Mouse (Mus musculus) bone marrow, adult 2 months (tissue): Measurements from ENCODE around the gene Hpse. TPM values are rescaled to one million over a fixed set of nuclear protein-coding genes. Genes with fewer than 3 reads are reported as not detected.
A peak's percentile ranks its signal among the peaks of the same experiment; 100 is the strongest.

ENCODE experiments used
- H3K27ac ChIP-seq: fragments of 200-500 bp; 2 replicates; pipeline ENCODE4 v1.5.1; 2012; ENCODE audit warnings: low read depth, mild to moderate bottlenecking, control low read depth, inconsistent platforms, low read length; ENCODE audit not compliant: control insufficient read depth, poor library complexity, insufficient read depth
- H3K4me1 ChIP-seq: fragments of 200-500 bp; 2 replicates; pipeline ENCODE4 v1.6.1; 2011; ENCODE audit warnings: low read length; ENCODE audit not compliant: control insufficient read depth, insufficient read depth
- H3K4me3 ChIP-seq: fragments of 200-500 bp; replicated peaks from 2 replicates; pipeline ENCODE3; 2011; ENCODE audit warnings: mild to moderate bottlenecking, low read depth, low read length, control low read depth; ENCODE audit not compliant: control insufficient read depth
- CTCF ChIP-seq: fragments of 200-500 bp; IDR thresholded peaks from 2 replicates; pipeline ENCODE4 v1.5.1; 2011; ENCODE audit warnings: low read length, control low read depth; ENCODE audit not compliant: control insufficient read depth, insufficient read depth
- POLR2A ChIP-seq: fragments of 200-500 bp; IDR thresholded peaks from 2 replicates; pipeline ENCODE4 v1.6.1; 2011; ENCODE audit warnings: low read depth, mild to moderate bottlenecking, control low read depth, low read length, borderline replicate concordance; ENCODE audit not compliant: control insufficient read depth
- WGBS: fragments of 180-500 bp; shearing (Covaris S2); methylation state at CpG from one replicate; pipeline ENCODE4 v1.1.7; 2018; 5-methylcytosine and 5-hydroxymethylcytosine counted together
- polyA plus RNA-seq: library from polyadenylated mRNA; stranded (reverse); fragments of >200 nt; gene quantifications from 2 replicates; pipeline ENCODE4 v1.2.4, GENCODE M21; 2011; ENCODE audit warnings: low replicate concordance; ENCODE audit not compliant: missing spikeins, insufficient read depth, insufficient read length

Hpse gene
- polyA plus RNA-seq, 1 experiment = 10.4 TPM

GRCm38 (mm10) chr5:100706675-100707074 lies 12.8 kb downstream of the Hpse start:
- Histone ChIP-seq H3K27ac (no peak overlapping the region), H3K4me3 (no peak overlapping the region), H3K4me1 (peaks cover 3% of the 10 kb centered on the region)
- WGBS = 42% methylated on average over 8 of the region's 8 CpGs
- TF ChIP-seq POLR2A (no peak), CTCF (no peak)

- Histone ChIP-seq H3K4me1 (peaks cover 2% of the 10 kb centered on the region; the same call in 1 of the 2 replicates), H3K4me3 (no peak overlapping the region), H3K27ac (no peak overlapping the region)
- WGBS = 95% methylated on average over 2 of the region's 2 CpGs
- TF ChIP-seq CTCF (no peak), POLR2A (no peak)
Observed at GRCm38 (mm10) chr5:100704272-100704671, 15.2 kb downstream of the Hpse start.

GRCm38 (mm10) chr5:100702325-100702724 lies 17.2 kb downstream of the Hpse start:
- H3K4me1 ChIP-seq = peaks cover 2% of the 10 kb centered on the region; the same call in 1 of the 2 replicates
- 57% methylated on average over 3 of the region's 3 CpGs for WGBS
- H3K27ac ChIP-seq = no peak overlapping the region
- no peak overlapping the region for H3K4me3 ChIP-seq
- TF ChIP-seq POLR2A (no peak), CTCF (no peak)

GRCm38 (mm10) chr5:100700861-100701620 lies 18.5 kb downstream of the Hpse start:
- no peak overlapping the region for H3K27ac ChIP-seq
- no peaks in the 10 kb centered on the region for H3K4me1 ChIP-seq
- WGBS = 82% methylated on average over 13 of the region's 13 CpGs
- H3K4me3 ChIP-seq = no peak overlapping the region
- TF ChIP-seq CTCF (no peak), POLR2A (no peak)

- WGBS = 21% methylated on average over 2 of the region's 2 CpGs
- Histone ChIP-seq H3K27ac (no peak overlapping the region), H3K4me1 (no peaks in the 10 kb centered on the region), H3K4me3 (no peak overlapping the region)
- TF ChIP-seq POLR2A (no peak), CTCF (no peak)
Observed at GRCm38 (mm10) chr5:100697886-100698285, 21.6 kb downstream of the Hpse start.

- TF ChIP-seq CTCF (no peak), POLR2A (no peak)
- no peak overlapping the region for H3K4me3 ChIP-seq
- H3K4me1 ChIP-seq = no peaks in the 10 kb centered on the region
- WGBS = 26% methylated on average over 2 of the region's 2 CpGs
- H3K27ac ChIP-seq = no peak overlapping the region
Observed at GRCm38 (mm10) chr5:100697398-100697797, 22.1 kb downstream of the Hpse start.

DNA sequence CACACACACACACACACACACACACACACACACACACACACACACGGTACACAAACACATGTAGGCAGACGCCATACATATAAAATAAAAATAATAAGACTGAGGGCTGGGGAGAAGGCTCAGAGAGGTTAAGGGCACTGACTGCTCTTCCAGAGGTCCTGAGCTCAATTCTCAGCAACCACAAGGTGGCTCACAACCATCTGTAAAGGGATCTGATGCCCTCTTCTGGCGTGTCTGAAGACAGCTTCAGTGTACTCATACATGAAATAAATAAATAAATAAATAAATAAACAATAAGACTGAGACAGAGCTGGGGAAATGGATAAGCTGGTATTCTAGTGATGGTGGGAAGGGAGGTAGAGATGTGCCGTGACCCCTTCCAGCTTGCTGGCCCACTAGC lies 33.9 kb downstream of the Hpse start:
- H3K4me3 ChIP-seq = no peak overlapping the region
- TF ChIP-seq POLR2A = no peak
- no peak for TF ChIP-seq CTCF
- no peak overlapping the region for H3K27ac ChIP-seq
- WGBS = 58% methylated on average over 4 of the region's 4 CpGs
- H3K4me1 ChIP-seq = no peaks in the 10 kb centered on the region

DNA sequence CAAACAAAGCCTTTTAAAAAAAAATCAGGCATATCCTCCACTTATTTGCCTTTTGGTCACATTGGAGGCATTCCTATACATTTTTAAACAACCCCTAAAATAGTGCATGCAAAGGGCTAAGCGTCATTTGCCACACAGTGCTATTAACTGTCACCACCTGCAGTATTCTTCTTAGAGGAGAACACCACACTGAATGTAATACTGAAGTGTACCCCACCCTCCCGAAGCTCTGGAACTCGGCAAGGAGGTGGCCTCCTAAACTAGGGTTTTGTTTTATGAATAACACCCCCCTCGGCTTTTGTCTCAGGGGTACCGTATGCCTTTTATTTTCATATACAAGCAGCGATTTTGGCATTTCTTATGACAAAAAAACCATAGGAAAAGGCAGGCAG lies 39.0 kb downstream of the Hpse start:
- no peak for TF ChIP-seq POLR2A
- TF ChIP-seq CTCF = no peak
- peaks cover 1% of the 10 kb centered on the region; the same call in 1 of the 2 replicates for H3K4me1 ChIP-seq
- H3K4me3 ChIP-seq = no peak overlapping the region
- no peak overlapping the region for H3K27ac ChIP-seq
- WGBS = 72% methylated on average over 6 of the region's 6 CpGs

GRCm38 (mm10) chr5:100679911-100680541 lies 39.5 kb downstream of the Hpse start:
- 71% methylated on average over 18 of the region's 18 CpGs for WGBS
- peaks cover 1% of the 10 kb centered on the region; the same call in 1 of the 2 replicates for H3K4me1 ChIP-seq
- peak overlapping the region; percentile 59 for H3K27ac ChIP-seq
- TF ChIP-seq CTCF (no peak), POLR2A (no peak)
- no peak overlapping the region for H3K4me3 ChIP-seq
